Mouse (Mus musculus) kidney, adult 2 months (tissue): ENCODE results near the gene Kif21b. TPM values are rescaled to one million over a fixed set of nuclear protein-coding genes. Genes with fewer than 3 reads are reported as not detected.

ENCODE experiments used
- DNase-seq: peaks from one replicate; pipeline ENCODE4 v3.0.0; 2021
- H3K27ac ChIP-seq: fragments of 200-500 bp; 2 replicates; pipeline ENCODE4 v1.5.1; 2012; ENCODE audit warnings: low read depth, low read length, control low read depth, inconsistent platforms; ENCODE audit not compliant: insufficient read depth
- H3K27me3 ChIP-seq: fragments of 200-500 bp; replicated peaks from 2 replicates; pipeline ENCODE4 v1.6.1; 2012; ENCODE audit warnings: mild to moderate bottlenecking, moderate library complexity, low read length, inconsistent platforms; ENCODE audit not compliant: control insufficient read depth, insufficient read depth
- H3K36me3 ChIP-seq: fragments of 200-500 bp; 2 replicates; pipeline ENCODE4 v1.6.1; 2012; ENCODE audit warnings: mild to moderate bottlenecking, moderate library complexity, low read length, inconsistent platforms; ENCODE audit not compliant: control insufficient read depth, insufficient read depth
- H3K4me1 ChIP-seq: fragments of 200-500 bp; 2 replicates; pipeline ENCODE4 v1.6.1; 2011; ENCODE audit warnings: low read length; ENCODE audit not compliant: control insufficient read depth, insufficient read depth
- H3K4me3 ChIP-seq: fragments of 200-500 bp; 2 replicates; pipeline ENCODE4 v1.5.1; 2011; ENCODE audit warnings: mild to moderate bottlenecking, low read depth, low read length, control low read depth; ENCODE audit not compliant: insufficient read depth
- CTCF ChIP-seq: fragments of 200-500 bp; conservative IDR thresholded peaks from 2 replicates; pipeline ENCODE4 v1.5.1; 2011; ENCODE audit warnings: low read depth, mild to moderate bottlenecking, control low read depth, low read length, moderate library complexity, mixed read lengths; ENCODE audit not compliant: insufficient read depth, insufficient read length
- POLR2A ChIP-seq: fragments of 200-500 bp; IDR thresholded peaks from one replicate; pipeline ENCODE4 v1.6.1; 2011; ENCODE audit warnings: low read depth, low read length, control low read depth
- WGBS: fragments of 180-500 bp; shearing (Covaris S2); methylation state at CpG from one replicate; pipeline ENCODE4 v1.1.7; 2018; 5-methylcytosine and 5-hydroxymethylcytosine counted together
- polyA plus RNA-seq: library from polyadenylated mRNA; depleted of rRNA; stranded (reverse); fragments of >200 nt; gene quantifications from 2 replicates; pipeline ENCODE4 v1.2.3, GENCODE M21; 2012

The Kif21b gene
- polyA plus RNA-seq, 1 experiment: 4.2 TPM

DNA sequence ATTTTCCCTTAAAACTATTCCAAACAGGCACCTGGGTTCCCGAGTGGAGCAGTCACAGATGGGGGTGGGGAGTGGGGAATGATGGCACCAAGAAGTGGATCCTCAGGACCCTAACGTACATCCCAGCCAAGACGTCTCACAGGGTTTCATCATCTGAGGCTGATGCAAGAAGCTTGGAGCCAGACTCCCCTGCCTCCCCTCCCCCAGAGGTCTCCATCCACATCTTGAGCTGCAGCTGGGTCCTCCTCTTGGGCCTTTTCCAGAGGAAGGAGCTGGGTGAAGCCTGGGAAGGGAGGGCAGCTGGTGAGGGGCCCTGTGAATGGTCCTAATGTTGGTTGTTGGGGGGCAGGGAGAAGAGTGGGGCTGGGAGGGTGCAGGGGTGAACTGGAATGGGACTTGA is 1.1 kb upstream of the Kif21b start:
- Histone ChIP-seq H3K4me1 (no peaks in the 10 kb centered on the region), H3K36me3 (no peaks in the 10 kb centered on the region), H3K4me3 (no peak overlapping the region), H3K27me3 (no peaks in the 10 kb centered on the region; the same call in 1 of the 2 replicates), H3K27ac (no peak overlapping the region)
- TF ChIP-seq CTCF: no peak
- no peak for TF ChIP-seq POLR2A
- 89% methylated on average over 3 of the region's 3 CpGs for WGBS
- DNase-seq: no peak

DNA sequence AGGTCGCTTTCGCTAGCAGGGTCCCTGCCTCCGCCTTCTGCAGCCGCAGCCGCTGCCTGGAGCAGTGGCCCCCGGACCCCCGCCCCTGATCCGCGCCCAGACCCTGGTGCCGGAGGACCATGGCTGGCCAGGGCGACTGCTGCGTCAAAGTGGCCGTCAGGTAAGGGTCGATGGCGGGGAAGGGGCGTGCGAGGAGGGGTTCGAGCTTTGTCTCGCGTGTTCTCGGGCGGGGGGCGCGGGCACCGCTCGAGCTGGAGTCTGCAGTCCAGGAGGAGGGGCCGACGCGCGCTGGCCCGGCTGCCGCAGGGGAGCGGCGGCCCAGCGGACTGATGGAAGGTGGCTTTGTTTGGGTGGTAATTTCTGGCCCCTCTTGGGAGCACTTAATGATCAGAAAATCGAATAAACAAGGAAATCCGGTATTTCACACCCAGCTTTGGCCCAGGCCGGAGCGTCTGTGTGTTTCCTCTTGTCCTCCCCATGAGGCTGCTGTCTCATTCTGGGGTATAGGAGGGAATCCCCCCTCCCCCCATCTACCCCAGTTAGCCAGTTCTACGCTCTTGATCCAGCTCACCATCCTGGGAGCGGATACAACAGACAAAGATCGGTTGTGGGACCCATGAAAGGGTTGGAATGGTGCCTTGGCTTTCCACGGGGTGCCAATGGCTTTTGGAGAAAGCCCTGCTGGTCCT is 558 bp downstream of the Kif21b start:
- 7% methylated on average over 43 of the region's 43 CpGs for WGBS
- Histone ChIP-seq H3K4me3 (peak overlapping the region; percentile 59), H3K27ac (no peak overlapping the region), H3K4me1 (no peaks in the 10 kb centered on the region), H3K36me3 (no peaks in the 10 kb centered on the region), H3K27me3 (no peaks in the 10 kb centered on the region; the same call in 1 of the 2 replicates)
- DNase-seq: no peak
- TF ChIP-seq POLR2A: no peak
- no peak for TF ChIP-seq CTCF

DNA sequence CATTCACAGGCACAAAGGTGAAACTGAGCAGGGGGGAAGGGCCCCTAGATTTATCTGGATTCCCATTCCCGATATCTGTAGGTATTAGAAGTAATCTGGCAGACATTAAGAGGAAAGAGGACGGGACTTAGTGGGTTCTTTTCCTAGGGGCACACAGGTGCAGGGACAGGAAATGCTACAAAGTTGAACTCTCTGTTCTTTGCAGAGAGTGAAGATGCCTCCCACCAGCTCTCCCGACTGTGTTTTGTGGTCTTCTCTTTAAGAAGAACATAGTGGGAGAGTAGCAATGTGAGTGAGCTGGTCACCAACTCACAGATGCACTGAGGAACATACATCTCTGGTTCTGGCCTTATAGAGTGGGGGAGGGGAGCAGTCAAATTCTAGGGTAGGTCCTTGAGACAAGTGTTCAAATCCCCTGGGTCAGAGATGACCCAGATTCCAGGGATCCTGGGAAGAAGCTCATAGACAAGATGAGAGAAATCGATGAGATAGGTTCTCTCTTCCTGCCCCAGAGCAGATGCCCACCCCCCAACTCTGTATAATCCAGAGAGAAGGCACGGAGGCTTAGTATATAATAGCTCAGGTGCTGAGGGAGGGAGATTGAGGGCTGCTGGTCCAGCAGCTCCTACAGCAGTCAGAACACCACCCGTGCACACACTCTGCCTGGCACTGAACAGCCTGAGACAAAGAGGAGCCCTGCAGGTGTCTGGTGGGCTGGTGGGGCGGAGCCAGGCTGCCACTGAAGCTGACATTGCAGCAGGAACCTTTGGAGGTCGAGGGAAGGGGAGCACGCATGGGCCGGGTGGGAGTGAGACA is 1.4 kb downstream of the Kif21b start:
- no peak for DNase-seq
- Histone ChIP-seq H3K27ac (no peak overlapping the region), H3K4me1 (no peaks in the 10 kb centered on the region), H3K36me3 (no peaks in the 10 kb centered on the region), H3K4me3 (no peak overlapping the region), H3K27me3 (no peaks in the 10 kb centered on the region; the same call in 1 of the 2 replicates)
- TF ChIP-seq CTCF: no peak
- no peak for TF ChIP-seq POLR2A
- WGBS: 78% methylated on average over 10 of the region's 10 CpGs

DNA sequence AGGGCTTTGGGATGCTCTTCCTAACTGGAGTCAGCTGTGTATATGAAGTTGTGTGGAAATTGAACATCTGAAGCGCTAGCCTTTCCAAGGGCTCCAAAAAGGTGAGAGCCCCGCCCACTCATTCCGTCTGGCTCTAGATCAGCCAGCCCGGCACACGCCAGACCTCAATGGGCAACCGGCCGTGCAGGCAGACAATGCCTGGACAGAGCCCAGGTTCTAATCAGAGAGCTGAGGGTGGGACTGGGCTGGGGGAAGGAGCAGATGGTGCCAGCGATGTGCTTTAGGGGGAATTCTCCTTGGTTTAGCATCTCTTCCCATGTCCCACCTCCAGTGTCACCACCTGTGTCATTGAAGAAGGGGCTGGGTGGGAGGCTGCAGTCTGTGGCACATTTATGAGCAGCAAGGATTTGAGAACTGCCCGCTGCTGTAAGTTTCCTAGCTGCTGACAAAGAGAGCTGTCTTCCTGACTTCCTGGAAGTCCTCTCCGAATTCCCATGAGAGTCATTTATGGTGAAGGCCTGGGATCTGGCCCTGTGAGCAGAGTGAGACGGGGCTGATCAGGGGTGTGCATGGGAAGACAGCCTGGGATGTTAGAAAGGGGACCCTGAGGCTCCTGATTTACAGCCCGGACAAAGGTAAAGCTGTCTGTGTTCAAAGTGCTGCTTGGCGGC is 2.5 kb downstream of the Kif21b start:
- Histone ChIP-seq H3K36me3 (no peaks in the 10 kb centered on the region), H3K4me3 (no peak overlapping the region), H3K27me3 (no peaks in the 10 kb centered on the region; the same call in 1 of the 2 replicates), H3K4me1 (no peaks in the 10 kb centered on the region), H3K27ac (no peak overlapping the region)
- DNase-seq: peak; percentile 53
- TF ChIP-seq CTCF (no peak), POLR2A (no peak)
- WGBS: 46% methylated on average over 13 of the region's 13 CpGs

DNA sequence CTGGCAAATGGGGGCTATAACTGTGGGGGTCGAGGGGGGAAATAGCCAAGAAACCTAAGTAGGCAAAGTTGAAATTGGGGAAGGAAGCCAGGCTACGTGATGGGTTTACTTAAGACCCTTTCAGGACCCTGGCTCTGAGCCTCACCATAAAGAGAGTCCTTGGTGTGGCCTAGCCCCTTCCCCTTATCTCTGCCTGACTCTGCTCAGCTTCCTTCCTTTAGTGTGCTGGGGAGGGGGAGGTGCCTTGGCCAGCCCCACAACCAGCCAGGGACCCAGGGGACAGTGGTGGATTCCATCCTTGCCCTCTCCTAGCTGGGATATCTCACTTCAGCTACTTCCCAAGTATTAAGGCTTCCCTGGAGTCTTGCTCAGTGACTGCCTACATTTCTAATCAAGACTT is 3.4 kb downstream of the Kif21b start:
- Histone ChIP-seq H3K4me1 (no peaks in the 10 kb centered on the region), H3K27ac (no peak overlapping the region)

DNA sequence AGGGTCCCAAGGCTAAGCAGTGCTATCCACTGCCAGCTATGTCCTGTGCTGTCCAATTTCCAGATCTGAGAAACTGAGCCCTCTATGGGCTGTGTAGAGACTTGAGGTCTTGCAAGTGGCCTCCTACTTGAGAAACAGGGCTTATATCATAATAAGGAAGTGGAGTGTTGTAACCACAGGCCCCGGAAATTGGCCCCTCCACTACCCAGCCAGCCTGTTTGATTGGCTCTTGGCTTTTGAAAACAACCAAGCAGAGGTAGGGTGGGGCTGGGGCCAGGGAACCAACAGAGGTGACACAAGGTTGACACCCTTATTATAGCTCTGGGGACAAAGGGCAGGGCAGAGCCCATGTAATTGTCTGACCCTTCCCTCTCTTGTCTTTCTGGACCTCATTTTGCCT is 3.9 kb downstream of the Kif21b start:
- Histone ChIP-seq H3K27me3 (no peaks in the 10 kb centered on the region; the same call in 1 of the 2 replicates), H3K36me3 (no peaks in the 10 kb centered on the region), H3K4me3 (no peak overlapping the region), H3K4me1 (no peaks in the 10 kb centered on the region), H3K27ac (no peak overlapping the region)
- WGBS: 70% methylated on average over 1 of the region's 1 CpGs
- no peak for TF ChIP-seq CTCF
- no peak for TF ChIP-seq POLR2A
- peak; percentile 49 for DNase-seq

More for the DNA sequence above, 3.4 kb downstream of the Kif21b start:
- no peak overlapping the region for H3K4me3 ChIP-seq
- no peak for DNase-seq
- 74% methylated on average over 2 of the region's 2 CpGs for WGBS
- H3K36me3 ChIP-seq: no peaks in the 10 kb centered on the region
- H3K27me3 ChIP-seq: no peaks in the 10 kb centered on the region; the same call in 1 of the 2 replicates
- no peak for TF ChIP-seq POLR2A
- TF ChIP-seq CTCF: no peak
